Mouse (Mus musculus): ENCODE measurements around the gene Coq9.

Gene Coq9

DNA sequence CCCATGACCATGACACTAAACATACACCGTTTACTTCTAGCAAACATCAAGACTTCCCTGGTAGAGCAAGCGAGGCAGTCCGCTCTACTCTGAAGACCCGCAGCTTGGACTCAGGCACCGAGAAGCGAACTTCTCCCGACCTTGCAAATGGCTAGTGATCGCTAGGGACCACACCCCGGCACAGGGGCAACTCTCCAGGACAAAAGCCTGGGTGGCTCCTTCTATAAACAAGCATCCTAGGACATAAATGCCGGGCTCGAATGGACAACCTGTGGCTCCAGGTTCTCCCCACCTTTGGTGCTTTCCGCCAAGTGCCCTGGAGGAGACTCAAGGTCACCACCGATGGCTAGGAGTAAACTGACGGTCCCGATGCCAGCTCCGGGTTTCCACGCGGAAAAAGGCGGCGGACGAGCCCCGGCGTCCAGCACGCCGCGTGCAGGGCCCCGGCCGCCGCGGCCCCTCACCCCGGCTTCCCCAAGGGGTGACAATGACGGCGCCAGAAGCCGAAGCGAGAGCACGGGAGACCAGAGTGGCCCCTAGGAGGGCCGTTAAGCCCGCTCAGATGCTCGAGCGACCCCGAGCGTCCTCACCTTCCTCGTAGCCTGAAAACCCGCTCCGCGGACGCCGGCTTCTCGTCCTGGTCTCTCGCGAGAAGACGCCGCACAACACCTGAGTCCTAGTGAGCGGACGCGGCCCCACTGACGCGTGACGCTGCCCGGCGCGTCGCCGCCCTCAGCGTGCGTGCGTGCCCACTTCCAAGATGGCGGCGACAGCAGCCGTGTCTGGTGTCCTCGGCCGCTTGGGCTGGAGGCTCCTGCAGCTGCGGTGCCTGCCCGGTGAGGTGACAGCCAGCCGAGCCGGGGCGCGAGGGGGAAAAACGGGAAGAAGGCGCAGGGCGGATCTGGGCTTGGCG lies at the start of gene Coq9, which contains the start of gene Ciapin1:
TSS of gene Coq9 (plus strand) at position 660 of the 913 bp plus-strand sequence.
TSS of gene Ciapin1 (minus strand) at position 697 of the 913 bp plus-strand sequence.
- peak; percentile 96 for DNase-seq (ENCODE audit: low spot score)

DNA sequence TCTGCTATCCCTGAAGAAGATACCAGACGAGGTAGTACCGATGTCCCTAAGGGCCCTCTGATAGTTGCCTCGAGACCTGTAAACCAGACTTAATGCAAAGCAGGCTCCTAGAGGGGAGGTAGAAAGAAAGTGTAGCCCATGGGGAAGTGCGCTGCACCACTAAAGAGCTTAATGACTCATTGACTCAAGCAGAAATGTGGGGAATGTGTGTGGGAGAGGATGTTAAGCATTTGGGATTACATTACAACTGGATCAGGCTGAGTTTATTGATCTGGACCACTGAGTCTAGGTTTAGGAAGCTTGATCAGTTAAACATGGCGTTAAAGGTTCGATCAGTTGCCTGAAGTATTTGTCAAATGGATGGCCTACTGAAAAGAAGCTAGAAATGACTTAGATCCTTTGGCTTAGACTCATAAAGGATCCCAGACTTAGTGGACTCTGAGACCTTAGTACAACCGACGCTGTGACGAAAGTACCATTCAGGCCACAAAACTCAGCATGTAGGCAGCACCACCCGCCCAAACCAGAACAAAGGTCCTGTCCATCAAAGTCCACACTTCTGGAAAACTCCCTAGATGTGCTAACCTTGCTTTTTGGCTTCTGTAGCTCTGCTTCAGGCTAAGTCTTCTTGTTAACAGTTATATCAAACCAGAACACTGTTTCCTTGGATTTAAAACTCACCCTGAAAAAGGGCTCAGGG lies 48.7 kb upstream of the Coq9 start:
- no peak for DNase-seq (ENCODE audit: low spot score)

GRCm38 (mm10) chr8:94794368-94794767 lies 43.8 kb upstream of the Coq9 start:
- DNase-seq (ENCODE audit: low spot score), result no peak

GRCm38 (mm10) chr8:94794782-94795181 lies 43.3 kb upstream of the Coq9 start:
- no peak for DNase-seq (ENCODE audit: low spot score)

- DNase-seq (ENCODE audit: low spot score), result no peak
Measured at GRCm38 (mm10) chr8:94800278-94800968, 37.7 kb upstream of the Coq9 start.

DNA sequence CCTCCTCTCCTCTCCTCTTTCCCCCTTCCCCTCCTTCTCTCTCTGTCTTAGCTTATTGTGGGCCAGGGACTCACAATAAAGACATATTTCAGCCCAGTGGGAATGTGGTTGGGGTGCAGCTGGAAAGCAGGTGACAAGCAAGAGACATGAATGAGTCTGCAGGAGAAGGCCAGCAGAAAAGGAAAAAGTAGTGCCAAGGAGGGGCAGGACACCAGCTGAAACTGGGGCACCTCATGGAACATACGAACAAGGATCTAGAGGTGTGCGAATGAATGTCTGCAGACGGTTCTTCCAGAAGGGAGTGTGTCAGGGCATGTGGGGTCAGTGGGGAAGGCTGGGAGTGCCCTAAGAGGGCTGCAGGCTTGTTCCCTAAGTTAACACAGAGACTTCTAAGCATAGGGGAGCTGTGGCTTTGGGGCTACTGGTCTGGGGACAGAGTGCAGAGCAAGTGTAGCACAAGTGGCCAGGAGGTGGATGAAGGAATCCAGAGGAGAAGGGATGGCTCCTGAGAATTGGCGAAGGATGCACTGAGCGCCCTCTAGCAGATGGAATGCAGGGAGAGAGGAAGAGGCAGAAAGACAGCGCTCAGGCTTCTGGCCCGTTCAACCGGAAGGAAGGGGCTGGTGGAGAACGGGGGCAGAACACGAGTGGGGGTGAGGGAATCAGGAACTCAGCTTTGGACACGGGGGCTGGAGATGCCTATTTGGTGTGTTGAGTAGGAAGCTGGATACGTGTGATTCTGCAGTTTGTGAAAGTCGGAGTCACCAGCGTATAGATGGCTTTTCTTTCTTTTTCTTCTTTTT lies 36.6 kb upstream of the Coq9 start:
- no peak for DNase-seq (ENCODE audit: low spot score)

GRCm38 (mm10) chr8:94802375-94802774 lies 35.7 kb upstream of the Coq9 start:
- no peak for DNase-seq (ENCODE audit: low spot score)

DNA sequence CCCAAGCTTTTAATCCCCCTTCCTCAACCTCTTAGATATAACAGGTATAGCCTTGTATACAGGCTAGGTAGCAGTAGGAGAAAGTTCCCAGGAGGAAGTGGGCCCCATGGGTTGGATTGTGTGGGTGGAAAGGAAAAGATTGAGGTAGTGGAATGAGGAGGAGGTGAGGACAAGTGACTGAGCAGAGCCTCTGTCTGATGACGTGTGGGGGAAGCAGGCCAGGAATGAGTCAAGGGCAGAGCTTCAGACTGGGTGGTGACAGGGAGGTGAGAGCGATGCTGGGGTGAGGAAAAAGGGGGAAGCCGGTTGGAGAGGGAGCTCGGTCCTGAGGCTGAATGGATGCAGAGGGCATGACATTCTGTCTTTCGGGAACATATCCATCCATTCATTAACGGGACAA lies 34.6 kb upstream of the Coq9 start:
- no peak for DNase-seq (ENCODE audit: low spot score)

DNA sequence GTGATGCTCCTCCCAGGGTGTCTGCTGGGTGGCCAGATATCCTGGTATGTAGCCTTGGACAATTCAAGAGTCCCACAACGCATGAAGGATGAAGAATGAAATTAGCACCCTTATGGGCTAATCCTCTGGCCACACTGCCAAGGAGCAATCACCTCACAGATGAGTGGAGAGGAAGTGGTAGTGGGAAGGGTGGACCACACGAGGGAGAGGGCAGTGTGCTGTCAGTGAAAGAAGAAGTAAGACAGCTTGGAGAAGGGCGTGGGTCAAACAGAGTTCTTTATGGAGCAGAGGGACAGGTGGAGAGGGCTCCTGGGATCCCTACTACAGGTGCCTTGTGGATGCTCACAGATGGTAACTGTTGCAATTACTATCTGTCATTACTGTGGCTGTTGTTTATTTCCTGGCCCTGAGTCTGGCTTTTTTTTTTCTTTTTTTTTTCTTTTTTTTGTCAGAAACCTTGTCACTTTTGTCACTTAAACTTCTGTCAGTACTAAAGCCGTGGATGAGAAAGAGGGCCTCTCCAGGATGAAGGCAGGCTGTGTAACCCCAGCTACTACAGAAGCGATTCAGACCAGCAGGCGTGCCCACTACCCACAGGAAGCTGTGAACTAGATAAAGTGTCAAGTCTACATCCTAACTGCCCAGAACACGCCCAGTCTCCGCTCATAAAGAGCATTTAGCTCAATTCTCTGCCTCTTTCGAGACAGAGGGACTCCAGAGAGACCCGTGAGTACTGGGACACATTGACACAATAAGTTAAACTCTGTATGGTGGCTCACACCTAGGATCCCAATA lies 33.4 kb upstream of the Coq9 start:
- no peak for DNase-seq (ENCODE audit: low spot score)

DNA sequence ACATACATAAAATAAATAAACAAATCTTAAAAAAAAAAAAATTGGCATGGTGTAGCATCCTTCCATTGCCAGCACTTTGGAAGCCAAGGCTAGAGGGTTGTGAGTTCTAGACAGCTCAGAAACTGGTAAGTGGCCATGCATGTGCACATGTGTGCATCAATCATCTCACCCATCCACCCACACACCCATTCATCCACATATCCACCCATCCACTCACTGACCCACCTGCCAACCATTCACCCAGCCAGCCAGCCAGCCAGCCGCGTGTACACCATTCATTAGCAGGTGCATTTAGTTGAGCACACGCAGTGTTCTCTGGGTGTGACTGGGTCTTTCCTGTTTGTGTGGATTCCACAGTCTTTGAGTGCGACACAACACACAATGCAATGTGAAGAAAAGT lies 32.3 kb upstream of the Coq9 start:
- no peak for DNase-seq (ENCODE audit: low spot score)

DNA sequence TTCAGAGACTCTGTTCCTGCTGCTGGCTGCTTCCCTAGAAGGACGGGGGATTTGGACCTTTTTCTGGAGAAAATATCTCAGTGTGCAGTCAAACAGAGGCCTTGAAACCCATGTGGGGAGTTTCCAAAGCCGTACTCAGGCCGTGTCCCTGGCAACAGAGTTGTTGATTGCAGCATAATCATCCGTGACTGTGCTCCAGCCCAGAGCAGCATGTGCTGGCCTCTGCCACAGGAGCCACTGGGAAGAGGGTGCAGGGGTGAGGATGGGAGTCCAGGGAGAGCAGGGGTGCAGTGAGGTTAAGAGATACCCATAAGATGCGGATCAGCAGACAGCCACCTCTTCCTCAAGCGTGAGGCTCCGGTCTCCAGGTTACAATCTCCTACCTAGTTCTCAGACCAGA lies 30.6 kb upstream of the Coq9 start:
- peak; percentile 66 for DNase-seq (ENCODE audit: low spot score)

DNA sequence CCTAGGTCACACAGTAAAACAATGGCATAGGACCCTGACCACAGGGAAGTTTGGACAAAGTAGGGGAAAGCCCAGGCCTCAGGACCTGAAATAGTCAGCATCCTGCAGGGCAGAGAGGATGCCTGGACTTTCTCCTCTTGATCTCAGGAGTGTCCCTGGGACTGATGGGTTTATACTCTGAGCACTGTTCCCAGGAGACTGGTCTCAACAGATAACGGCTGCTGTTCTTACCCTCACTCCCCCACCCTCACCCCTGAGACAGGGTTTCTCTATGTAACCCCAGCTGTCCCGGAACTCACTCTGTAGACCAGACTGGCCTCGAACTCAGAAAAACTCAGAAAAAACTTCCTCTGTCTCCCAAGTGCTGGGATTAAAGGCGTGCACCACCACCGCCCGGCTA lies 29.7 kb upstream of the Coq9 start:
- DNase-seq (ENCODE audit: low spot score), result no peak

DNA sequence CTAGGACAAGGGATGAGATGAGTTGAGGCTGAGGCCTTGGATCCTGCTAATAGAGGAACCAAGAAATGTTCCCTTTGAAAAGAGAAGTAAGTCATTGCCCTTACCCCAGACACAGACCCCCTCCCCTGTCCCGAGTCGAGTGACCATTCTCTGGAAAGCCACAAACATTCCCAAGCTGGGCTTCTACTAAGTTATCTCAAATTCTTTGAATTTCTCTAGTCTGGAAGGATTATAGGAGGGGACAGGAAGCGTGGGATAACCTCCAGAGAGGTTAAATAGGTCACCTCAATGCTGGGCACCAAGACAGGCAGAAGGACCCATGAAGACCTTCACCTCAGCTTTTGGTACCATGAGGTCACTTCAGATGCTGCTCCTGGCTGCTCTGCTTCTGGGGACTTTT lies 28.0 kb upstream of the Coq9 start, which contains the start of gene Ccl17:
TSS of gene Ccl17 (plus strand) at position 301 of the 400 bp plus-strand sequence.
- no peak for DNase-seq (ENCODE audit: low spot score)

GRCm38 (mm10) chr8:94810855-94811254 lies 27.3 kb upstream of the Coq9 start:
- no peak for DNase-seq (ENCODE audit: low spot score)

DNA sequence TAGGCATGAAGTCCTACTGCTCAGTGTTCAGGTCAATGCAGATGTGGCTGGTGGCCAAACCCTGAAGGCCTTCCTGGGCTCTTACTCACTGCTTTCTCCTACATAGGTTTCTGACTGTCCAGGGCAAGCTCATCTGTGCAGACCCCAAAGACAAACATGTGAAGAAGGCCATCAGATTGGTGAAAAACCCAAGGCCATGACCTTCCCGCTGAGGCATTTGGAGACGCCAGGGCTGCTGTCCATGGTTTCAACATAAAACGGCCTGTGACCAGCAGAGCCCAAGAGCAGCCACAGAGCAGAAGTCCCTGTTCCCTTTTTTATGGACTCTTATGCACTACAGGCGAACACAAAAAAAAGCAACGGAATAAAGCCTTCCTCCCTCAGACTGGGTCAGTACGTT lies 26.5 kb upstream of the Coq9 start:
- peak; percentile 49 for DNase-seq (ENCODE audit: low spot score)

- DNase-seq (ENCODE audit: low spot score), result peak; percentile 66
Measured at GRCm38 (mm10) chr8:94812645-94813098, 25.4 kb upstream of the Coq9 start.

DNA sequence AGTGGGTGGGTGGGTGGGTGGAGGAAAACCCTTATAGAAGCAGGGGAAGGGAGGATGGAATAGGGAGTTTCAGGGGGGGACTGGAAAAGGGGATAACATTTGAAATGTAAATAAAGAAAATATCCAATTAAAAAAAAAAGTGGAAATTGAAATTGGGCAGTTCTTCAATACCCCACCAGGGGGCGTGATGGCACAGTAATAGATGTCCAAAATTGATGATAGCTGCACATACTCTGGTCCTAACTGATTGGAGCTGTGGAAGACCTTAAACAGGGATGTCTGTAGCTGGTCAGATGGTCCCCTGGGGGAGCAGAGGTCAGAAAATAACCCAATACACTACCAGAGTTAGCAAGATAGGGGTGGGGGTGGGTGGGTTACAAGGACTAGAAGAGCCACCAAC lies 23.6 kb upstream of the Coq9 start:
- DNase-seq (ENCODE audit: low spot score), result no peak

DNA sequence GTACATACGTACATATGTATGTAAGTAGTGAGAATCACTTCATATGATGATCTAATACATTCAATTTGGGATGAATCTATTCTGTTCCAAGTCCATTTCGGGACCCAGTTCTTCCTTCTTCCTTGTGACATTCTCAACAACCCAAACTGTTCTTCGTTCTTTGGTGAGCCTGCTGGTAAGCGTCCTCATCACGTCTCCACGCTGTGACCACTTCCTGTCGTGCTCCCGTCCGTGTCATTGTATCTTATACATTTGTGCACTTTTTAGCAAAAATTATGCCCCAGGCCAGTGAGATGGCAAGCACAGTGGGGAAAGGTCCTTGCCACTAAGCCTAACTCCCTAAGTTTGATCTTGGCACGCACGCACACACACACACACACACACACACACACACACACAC lies 20.2 kb upstream of the Coq9 start:
- no peak for DNase-seq (ENCODE audit: low spot score)

GRCm38 (mm10) chr8:94819671-94820179 lies 18.4 kb upstream of the Coq9 start:
- DNase-seq (ENCODE audit: low spot score), result no peak

DNA sequence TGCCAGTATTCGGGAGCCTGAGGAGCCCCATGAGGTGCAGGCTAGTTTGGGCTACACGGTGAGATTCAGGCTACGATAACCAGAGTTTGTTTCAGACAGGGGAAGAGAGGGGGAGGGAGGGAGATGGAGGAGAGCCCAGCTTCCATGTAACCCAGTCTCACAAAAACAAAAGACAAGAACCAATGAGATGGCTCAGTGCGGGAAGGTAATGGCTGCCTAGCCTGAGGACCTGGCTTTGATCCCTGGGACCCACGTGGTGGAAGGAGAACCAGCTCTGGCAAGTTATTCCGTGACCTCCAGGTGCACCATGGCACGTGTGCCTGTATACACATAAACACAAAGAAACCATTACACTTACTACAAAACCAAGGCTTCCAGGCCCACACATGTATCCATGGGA lies 17.6 kb upstream of the Coq9 start:
- DNase-seq (ENCODE audit: low spot score), result no peak

DNA sequence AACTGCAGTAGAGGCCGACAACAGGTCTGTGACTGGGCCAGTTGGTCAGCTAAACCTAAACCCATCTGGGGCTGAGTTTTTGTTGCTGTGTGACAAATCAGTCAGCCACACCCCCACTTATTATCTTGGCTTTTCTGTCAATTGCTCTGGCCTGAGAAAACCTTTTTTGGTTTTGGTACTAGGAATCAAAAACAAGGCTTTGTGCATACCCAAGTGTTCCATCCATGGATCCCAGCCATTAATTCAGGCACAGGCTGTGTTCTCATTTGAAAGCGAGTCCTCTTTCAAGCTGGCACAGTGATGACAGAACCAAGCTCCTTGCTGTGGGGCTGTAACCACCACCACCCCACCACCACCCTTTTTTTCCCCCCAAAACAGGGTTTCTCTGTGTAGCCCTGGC lies 16.7 kb upstream of the Coq9 start:
- no peak for DNase-seq (ENCODE audit: low spot score)
